Mouse (Mus musculus) brain, embryonic 14.5 days (tissue): ENCODE results near the gene Tctex1d4.

Experiments used
- CTCF ChIP-seq: fragments of 200-500 bp; IDR thresholded peaks from 2 replicates; pipeline ENCODE4 v1.5.1; 2012; ENCODE audit warnings: inconsistent platforms, mild to moderate bottlenecking, moderate library complexity, borderline replicate concordance; ENCODE audit not compliant: insufficient read depth, insufficient read length; ENCODE audit errors: extremely low read depth
- POLR2A ChIP-seq: fragments of 200-500 bp; IDR thresholded peaks from 2 replicates; pipeline ENCODE4 v1.6.1; 2012; ENCODE audit warnings: mild to moderate bottlenecking, inconsistent platforms, borderline replicate concordance; ENCODE audit not compliant: poor library complexity, insufficient read depth, insufficient read length, severe bottlenecking; ENCODE audit errors: extremely low read depth

DNA sequence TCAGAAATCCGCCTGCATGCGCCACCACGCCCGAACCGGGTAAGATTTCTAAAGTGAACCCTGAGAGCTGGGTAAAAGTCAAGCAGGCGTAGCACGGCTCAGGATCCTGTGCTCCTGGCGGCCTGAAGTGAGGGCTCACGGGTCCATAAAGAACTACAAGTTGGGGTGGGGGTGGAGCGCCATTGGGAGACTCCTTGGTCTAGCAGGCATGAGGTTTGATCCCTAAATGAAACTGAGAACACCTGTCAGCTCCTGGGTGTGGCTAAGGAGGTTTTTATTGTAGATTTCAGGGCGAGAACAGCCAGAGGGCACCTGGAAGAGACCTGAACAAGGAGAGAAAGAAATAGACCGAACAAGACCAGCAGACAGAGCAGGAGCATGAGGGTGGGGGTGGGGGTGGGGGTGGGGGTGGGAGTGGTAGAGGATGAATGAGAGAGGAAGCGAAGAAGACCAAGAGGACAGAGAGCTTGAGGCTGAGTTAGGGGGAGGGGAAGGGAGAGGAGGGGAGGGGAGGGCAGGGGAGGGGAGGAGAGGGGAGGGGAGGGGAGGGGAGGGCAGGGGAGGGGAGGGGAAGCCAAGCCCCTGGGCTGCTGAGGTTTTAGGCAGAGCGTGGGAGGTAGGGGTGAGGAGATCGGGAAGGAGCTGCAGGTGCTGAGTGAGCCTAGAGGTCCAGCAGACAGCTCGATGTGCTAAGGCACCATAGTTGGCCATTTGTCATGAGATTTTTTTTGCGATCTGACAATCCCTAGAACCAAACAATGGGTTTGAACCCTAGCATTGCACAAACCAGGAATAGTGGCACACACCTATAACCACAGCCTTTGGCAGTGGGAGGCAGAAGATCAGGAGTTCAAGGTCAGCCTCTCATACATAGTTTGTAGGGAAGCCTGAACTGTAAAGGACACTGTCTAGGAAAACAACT is 12.0 kb downstream of the Tctex1d4 start:
- no peak for TF ChIP-seq CTCF
- no peak for TF ChIP-seq POLR2A
